Mouse (Mus musculus): ENCODE results near the gene Ctbp1. TPM values are rescaled to one million over a fixed set of nuclear protein-coding genes. Genes with fewer than 3 reads are reported as not detected.
A peak's percentile ranks its signal among the peaks of the same experiment; 100 is the strongest.

The Ctbp1 gene
- total RNA-seq, 4 experiments from 2014 or later, result 255 to 270 (median 268) TPM

GRCm38 (mm10) chr5:33244377-33244920 lies 30.3 kb downstream of the Ctbp1 start:
- no peak for DNase-seq (ENCODE audit: low spot score in 2 of 2)

GRCm38 (mm10) chr5:33239934-33240333 lies 34.9 kb downstream of the Ctbp1 start:
- DNase-seq (ENCODE audit: low spot score in 2 of 2), result no peak

GRCm38 (mm10) chr5:33239111-33239714 lies 35.6 kb downstream of the Ctbp1 start:
- DNase-seq (ENCODE audit: low spot score in 2 of 2), result no peak

- DNase-seq (ENCODE audit: low spot score in 2 of 2), result no peak
Measured at GRCm38 (mm10) chr5:33238256-33238645, 36.5 kb downstream of the Ctbp1 start.

GRCm38 (mm10) chr5:33237600-33238255 lies 37.1 kb downstream of the Ctbp1 start:
- no peak for DNase-seq (ENCODE audit: low spot score in 2 of 2)

DNA sequence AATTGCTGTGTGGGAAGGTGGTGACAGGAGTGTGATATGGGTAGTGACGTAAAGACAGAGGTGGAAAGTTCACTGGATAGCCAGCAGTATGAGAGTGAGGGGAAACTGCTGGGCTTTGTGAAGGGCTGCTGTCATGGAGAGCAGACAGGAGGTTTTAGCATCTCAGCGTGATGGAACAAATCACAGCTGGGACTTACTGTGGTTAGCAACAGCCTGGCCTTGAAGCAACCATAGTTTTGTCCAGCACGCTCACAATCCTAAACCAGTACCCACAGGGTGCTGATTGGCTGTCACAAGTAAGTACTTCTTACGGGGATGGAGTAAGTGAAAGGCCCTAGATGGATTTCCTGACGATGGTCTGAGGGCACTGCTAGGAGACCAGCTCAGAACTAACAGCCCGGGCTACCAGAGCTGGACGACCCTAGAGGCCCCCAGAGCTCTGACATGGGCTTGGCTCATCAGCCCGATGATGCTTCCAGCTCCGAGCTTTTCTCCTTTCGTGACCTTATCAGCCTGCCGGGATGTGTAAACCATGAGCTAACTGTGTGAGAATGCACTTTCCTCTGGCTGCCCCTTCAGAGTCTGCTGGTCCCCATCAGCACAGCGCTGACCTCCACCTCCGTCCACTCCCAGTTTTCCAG lies 40.3 kb downstream of the Ctbp1 start:
- DNase-seq (ENCODE audit: low spot score in 2 of 2), result no peak

- DNase-seq (ENCODE audit: low spot score in 2 of 2), result no peak
Measured at GRCm38 (mm10) chr5:33232791-33233190, 42.0 kb downstream of the Ctbp1 start.

- no peak for DNase-seq (ENCODE audit: low spot score in 2 of 2)
Measured at GRCm38 (mm10) chr5:33230285-33230684, 44.5 kb downstream of the Ctbp1 start.

DNA sequence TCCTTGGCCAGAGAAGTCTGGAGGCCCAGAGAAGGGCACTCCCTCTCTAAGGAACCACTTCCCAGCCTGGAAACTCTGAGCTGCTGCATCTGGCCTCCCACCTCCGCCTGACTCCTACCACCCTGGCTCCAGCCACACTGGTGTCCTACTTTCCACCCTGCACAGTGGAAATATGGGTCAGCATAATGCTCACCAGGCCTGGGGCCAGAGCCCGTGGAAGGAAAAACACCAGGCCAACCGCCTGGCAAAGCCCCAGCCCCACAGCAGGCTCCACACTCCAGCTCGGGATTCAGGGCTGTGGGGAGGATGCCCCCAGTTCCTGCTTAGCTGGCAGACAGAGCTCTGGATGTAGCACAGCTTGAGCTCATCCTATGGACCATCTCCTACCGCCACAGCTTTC lies 46.4 kb downstream of the Ctbp1 start:
- DNase-seq (ENCODE audit: low spot score in 2 of 2), result peak; percentile 42 to 46

DNA sequence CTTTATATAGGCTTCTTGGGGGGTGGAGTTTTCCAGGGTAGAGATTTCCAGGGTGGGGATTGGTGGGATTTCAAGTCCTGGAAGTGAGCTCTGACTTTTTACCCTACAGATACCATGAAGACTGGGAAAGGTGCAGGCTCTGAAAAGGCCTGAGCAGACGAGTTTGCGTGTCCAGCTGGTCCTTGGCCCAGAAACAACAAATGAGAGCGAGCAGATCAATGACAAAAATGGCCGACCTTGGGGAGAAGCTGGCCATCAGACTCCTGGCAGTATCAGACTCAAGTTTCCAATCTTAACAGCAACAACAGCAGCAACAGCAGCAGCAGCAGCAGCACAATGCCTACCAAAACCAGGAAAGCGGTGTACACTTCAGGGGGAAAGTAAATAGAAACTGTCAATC lies 49.1 kb downstream of the Ctbp1 start:
- DNase-seq (ENCODE audit: low spot score in 2 of 2), result no peak

GRCm38 (mm10) chr5:33224491-33224890 lies 50.3 kb downstream of the Ctbp1 start:
- DNase-seq (ENCODE audit: low spot score in 2 of 2), result no peak

DNA sequence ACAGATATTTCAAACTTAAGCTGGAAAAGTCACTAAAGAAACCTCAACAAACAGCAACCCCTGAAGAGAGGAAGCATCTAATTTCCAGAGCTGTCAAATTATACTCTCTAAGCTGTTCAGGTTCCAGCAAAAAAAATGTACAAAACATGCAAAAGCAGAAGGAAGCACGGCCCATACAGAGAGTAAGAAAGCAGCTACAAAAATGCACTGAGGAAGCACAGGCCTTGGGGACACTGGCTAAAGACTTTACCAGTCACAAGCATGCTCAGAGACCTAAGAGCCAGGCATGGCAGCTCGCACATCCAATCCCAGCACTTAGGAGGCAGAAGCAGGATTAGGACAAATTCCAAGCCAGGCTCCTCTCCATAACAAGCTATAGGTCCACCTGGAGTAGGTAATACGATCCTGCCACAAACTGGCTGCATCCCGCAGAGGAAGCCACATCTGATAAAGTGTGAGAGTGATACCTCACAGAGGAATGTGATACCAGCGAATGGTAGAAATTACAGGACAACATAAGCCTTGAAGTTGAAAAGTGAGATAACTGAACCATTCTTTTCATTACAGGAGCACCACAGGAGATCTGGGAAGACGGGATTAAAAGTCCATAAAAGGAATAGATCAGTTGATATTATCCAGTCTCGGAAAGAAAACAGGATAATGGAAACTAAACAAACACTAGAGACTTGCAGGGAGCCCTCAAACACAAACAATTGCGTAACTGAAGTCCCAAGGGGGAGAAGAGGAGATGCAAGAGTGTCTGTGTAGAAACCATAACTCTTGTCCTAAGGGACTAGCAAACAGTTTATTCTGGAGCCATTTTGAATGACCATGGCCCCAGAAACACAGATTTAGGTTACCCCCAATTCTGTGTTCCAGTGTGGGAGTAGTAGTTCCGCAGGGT lies 51.7 kb downstream of the Ctbp1 start:
- no peak for DNase-seq (ENCODE audit: low spot score in 2 of 2)

- no peak for DNase-seq (ENCODE audit: low spot score in 2 of 2)
Measured at GRCm38 (mm10) chr5:33222389-33222788, 52.4 kb downstream of the Ctbp1 start.

DNA sequence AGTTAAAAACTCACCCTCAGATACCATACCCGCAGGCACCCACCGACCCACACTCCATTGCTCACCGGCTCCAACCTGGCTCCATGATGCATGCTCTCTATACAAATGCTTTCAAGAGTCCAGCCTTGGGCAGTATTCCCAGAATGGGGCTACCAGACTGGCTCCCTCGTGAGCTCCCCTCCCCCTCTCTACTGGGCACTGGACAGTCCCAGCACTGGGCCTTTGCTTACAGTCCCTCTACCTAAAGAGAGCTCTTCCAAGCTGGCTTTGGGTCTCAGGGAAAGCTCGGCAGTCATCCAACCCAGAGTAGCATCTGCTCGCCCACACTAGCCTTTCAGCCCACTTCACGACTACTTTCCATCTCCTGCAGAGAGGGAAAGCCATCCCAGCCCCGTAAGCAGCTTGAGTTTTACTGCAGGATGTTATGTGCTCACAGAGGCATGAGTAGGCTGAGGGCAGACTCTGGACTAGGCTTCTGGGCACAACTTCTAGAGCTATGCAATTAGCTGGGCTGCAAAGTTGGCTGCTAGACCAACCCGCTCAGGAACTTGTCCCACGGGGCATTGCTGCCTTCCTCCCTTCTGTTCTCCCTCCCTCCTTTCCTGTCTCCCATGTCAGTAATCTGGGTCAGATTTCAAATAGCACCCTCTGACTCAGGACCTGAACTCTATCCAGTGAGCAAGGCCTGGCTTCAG lies 54.3 kb downstream of the Ctbp1 start:
- peak in 1 of 2 experiments; percentile 27 for DNase-seq (ENCODE audit: low spot score in 2 of 2)

GRCm38 (mm10) chr5:33219831-33220230 lies 55.0 kb downstream of the Ctbp1 start:
- no peak for DNase-seq (ENCODE audit: low spot score in 2 of 2)

GRCm38 (mm10) chr5:33218746-33219449 lies 55.9 kb downstream of the Ctbp1 start:
- DNase-seq (ENCODE audit: low spot score in 2 of 2), result no peak

GRCm38 (mm10) chr5:33218081-33218480 lies 56.7 kb downstream of the Ctbp1 start, which contains the start of gene Spon2:
TSS of gene Spon2 (minus strand) at chr5:33218455.
- DNase-seq (ENCODE audit: low spot score in 2 of 2), result no peak

DNA sequence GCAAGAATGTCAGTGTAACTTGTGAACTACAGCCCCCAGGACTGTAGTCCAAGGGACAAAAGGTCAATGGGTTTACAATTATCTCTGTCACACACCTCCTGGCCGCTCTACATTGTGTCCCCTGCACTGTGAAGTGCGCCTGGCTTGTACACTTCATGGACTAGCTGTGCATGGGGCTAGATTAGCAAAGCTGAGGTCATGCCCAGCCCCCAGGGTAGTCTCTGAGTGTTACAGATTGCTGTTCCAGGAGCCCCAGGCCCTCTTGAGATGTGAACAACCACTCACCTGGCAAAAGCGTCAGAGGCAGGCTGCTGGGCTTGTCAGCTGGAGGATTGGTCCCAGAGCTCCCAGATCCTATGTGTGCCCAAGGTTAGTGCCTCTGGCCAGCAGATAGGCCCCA lies 57.1 kb downstream of the Ctbp1 start:
- DNase-seq (ENCODE audit: low spot score in 2 of 2), result no peak

DNA sequence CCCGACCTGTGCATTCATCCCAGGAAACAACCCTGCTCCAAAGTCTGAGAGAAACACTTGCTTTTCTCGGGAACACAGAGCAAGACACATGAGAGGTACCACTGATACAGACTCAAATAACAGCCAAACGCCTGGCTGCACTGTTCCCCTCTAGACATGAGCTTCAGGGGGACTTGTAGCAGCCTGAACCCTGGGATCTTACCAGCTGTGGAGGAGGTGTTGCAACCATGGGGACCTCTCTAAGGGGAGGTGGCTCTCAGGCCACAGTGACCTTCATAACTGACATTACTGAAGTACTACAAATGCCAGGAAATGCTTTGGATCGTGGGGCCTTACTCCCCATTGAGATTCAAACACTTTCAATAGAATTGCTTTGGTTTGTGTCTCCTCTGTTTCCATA lies 60.1 kb downstream of the Ctbp1 start:
- no peak for DNase-seq (ENCODE audit: low spot score in 2 of 2)

DNA sequence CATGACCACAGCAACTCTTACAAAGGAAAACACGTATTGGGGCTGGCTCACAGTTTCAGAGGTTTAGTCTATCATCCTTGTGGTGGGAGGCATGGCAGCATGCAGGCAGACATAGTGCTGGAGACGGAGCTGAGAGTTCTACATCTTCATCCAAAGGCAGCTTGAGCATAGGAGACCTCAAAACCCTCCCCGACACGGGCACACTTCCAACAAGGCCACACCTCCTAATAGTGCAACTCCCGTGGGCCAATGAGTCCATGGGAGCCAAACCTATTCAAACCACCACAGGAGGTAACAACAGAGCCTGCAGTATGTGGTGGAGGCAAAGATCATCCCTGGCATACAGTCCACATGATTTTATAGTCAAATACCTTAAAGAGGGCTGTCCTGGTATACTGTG lies 63.5 kb downstream of the Ctbp1 start:
- DNase-seq (ENCODE audit: low spot score in 2 of 2), result no peak
